8 mouse cellular contexts compared by ENCODE assay signal in the genomic region with DNA sequence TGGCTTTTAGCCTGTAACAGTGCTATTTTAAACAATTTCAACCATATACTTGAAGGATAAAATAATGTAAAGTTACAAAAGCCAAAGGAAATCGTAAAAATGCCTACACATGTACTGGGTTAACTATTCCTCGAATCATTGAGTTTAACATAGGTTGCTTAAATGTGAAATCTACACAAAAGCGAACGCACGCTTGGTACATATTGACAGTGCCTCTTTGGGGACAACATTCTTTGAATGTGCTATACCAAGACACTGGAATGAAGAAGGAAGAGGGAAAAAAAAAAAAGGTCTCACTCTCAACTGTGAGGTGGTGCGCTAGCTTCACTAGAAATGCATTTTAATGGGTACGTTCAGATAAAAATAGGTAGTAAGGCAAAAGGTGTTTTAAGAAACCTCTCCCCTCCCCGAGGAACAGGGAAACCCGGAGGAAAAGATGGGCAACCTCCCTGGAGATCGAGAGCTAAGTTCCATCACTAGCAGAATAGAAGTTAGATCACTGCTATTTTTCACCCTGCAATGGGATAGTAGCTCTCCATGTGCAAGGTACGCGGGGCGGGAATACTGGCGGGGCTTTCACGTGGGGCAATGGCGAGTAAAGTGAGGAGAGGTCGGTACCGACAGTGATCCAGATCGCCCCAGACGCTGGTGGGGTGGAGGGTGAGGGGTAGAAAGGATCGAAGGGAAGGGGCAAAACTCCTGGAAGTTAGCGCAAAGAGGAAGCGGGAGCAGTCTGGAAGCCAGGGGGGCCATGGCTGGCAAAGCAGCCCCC. TPM values are rescaled to one million over a fixed set of nuclear protein-coding genes. Genes with fewer than 3 reads are reported as not detected.
DNase-seq lines count a peak whose midpoint lies in the region; ATAC-seq and TF ChIP-seq lines count a peak whose summit lies in the region.

No protein-coding gene starts in this region.

- H3K27ac ChIP-seq in embryonic facial prominence, embryonic 13.5 days: peak overlapping the region; percentile 90
- peak overlapping the region; percentile 94; the same call in 1 of the 2 replicates for H3K27ac ChIP-seq in hindbrain, embryonic 13.5 days
- H3K27ac ChIP-seq in liver, embryonic 11.5 days (ENCODE audit: low read depth, low read length): peak overlapping the region; percentile 80; the same call in 1 of the 2 replicates
- H3K27ac ChIP-seq in neural tube, embryonic 12.5 days: no peak overlapping the region

- H3K4me2 ChIP-seq in embryonic facial prominence, embryonic 13.5 days: peak overlapping the region; percentile 59
- peak overlapping the region; percentile 62 for H3K4me2 ChIP-seq in hindbrain, embryonic 13.5 days
- peak overlapping the region; percentile 60 for H3K4me2 ChIP-seq in liver, embryonic 11.5 days
- peak overlapping the region; percentile 67 for H3K4me2 ChIP-seq in neural tube, embryonic 12.5 days (replicated peaks)

- peak; percentile 19 for DNase-seq in cerebellum, adult 9-10 months
- no peak for DNase-seq in cerebellum, adult 18-20 months
- DNase-seq in liver, embryonic 11.5 days (ENCODE audit: low spot score): peak; percentile 41
- DNase-seq in gastrocnemius, postnatal 36 days: no peak

- peak overlapping the region; percentile 85 for H3K4me3 ChIP-seq in E14TG2a.4 (replicated peaks; ENCODE audit: low read length)
- peak overlapping the region; percentile 65 for H3K4me3 ChIP-seq in embryonic facial prominence, embryonic 13.5 days
- H3K4me3 ChIP-seq in hindbrain, embryonic 13.5 days: peak overlapping the region; percentile 66
- peak overlapping the region; percentile 78 for H3K4me3 ChIP-seq in liver, embryonic 11.5 days (ENCODE audit: low read depth, low read length)
- peak overlapping the region; percentile 57 for H3K4me3 ChIP-seq in neural tube, embryonic 12.5 days

- ATAC-seq in embryonic facial prominence, embryonic 13.5 days (ENCODE audit: insufficient number of reproducible peaks, insufficient read depth, low FRiP score, low TSS enrichment, low read depth): no peak
- ATAC-seq in hindbrain, embryonic 13.5 days (ENCODE audit: low FRiP score): no peak; the same call in 1 of the 2 replicates
- ATAC-seq in liver, embryonic 11.5 days (replicated peaks; ENCODE audit: low FRiP score): peak; percentile 24; the same call in 1 of the 2 replicates
- ATAC-seq in neural tube, embryonic 12.5 days (ENCODE audit: low FRiP score, low read depth): peak; percentile 23; the same call in 1 of the 2 replicates

- no peaks in the 10 kb centered on the region; the same call in 1 of the 2 replicates for H3K4me1 ChIP-seq in E14TG2a.4 (replicated peaks; ENCODE audit: low read depth, low read length)
- H3K4me1 ChIP-seq in embryonic facial prominence, embryonic 13.5 days: no peaks in the 10 kb centered on the region
- peaks cover 2% of the 10 kb centered on the region; the same call in 1 of the 2 replicates for H3K4me1 ChIP-seq in hindbrain, embryonic 13.5 days (replicated peaks)
- H3K4me1 ChIP-seq in liver, embryonic 11.5 days (replicated peaks; ENCODE audit: control insufficient read depth, insufficient read depth, low read length): no peaks in the 10 kb centered on the region
- H3K4me1 ChIP-seq in neural tube, embryonic 12.5 days: no peaks in the 10 kb centered on the region

- intact Hi-C loops in gastrocnemius, postnatal 36 days (cut with DNase I): loop anchor here (5.0 to 10.0 kb wide), 2 partner anchors 92 to 141 kb away; no protein-coding TSS in a partner anchor

- H3K27me3 ChIP-seq in E14TG2a.4 (ENCODE audit: insufficient read depth, low read length): no peaks in the 10 kb centered on the region
- H3K27me3 ChIP-seq in embryonic facial prominence, embryonic 13.5 days: peaks cover 37% of the 10 kb centered on the region
- H3K27me3 ChIP-seq in hindbrain, embryonic 13.5 days: peaks cover 12% of the 10 kb centered on the region; the same call in 1 of the 2 replicates
- H3K27me3 ChIP-seq in liver, embryonic 11.5 days (replicated peaks; ENCODE audit: control insufficient read depth, insufficient read depth, low read length): peaks cover 12% of the 10 kb centered on the region
- H3K27me3 ChIP-seq in neural tube, embryonic 12.5 days (replicated peaks): 0 out of 2 replicates have a peak, but pooled peaks cover 6% of the 10 kb centered on the region

- H3K9me3 ChIP-seq in E14TG2a.4 (ENCODE audit: low read length): no peaks in the 10 kb centered on the region
- no peaks in the 10 kb centered on the region for H3K9me3 ChIP-seq in embryonic facial prominence, embryonic 13.5 days
- no peaks in the 10 kb centered on the region for H3K9me3 ChIP-seq in hindbrain, embryonic 13.5 days
- H3K9me3 ChIP-seq in liver, embryonic 11.5 days (ENCODE audit: control insufficient read depth, low read length): no peaks in the 10 kb centered on the region
- H3K9me3 ChIP-seq in neural tube, embryonic 12.5 days: no peaks in the 10 kb centered on the region

- H3K9ac ChIP-seq in embryonic facial prominence, embryonic 13.5 days: peak overlapping the region; percentile 80
- H3K9ac ChIP-seq in hindbrain, embryonic 13.5 days: peak overlapping the region; percentile 80
- H3K9ac ChIP-seq in liver, embryonic 11.5 days (ENCODE audit: low read depth, low read length): peak overlapping the region; percentile 83
- H3K9ac ChIP-seq in neural tube, embryonic 12.5 days: peak overlapping the region; percentile 72

- H3K36me3 ChIP-seq in E14TG2a.4 (ENCODE audit: insufficient read depth, low read length): no peaks in the 10 kb centered on the region
- no peaks in the 10 kb centered on the region for H3K36me3 ChIP-seq in embryonic facial prominence, embryonic 13.5 days
- no peaks in the 10 kb centered on the region for H3K36me3 ChIP-seq in hindbrain, embryonic 13.5 days
- no peaks in the 10 kb centered on the region for H3K36me3 ChIP-seq in liver, embryonic 11.5 days (ENCODE audit: control insufficient read depth, insufficient read depth, low read length)
- no peaks in the 10 kb centered on the region for H3K36me3 ChIP-seq in neural tube, embryonic 12.5 days

- 25% methylated on average over 23 of the region's 23 CpGs for WGBS in embryonic facial prominence, embryonic 13.5 days
- 24% methylated on average over 23 of the region's 23 CpGs for WGBS in hindbrain, embryonic 13.5 days
- 21% methylated on average over 23 of the region's 23 CpGs for WGBS in liver, embryonic 11.5 days
- 21% methylated on average over 23 of the region's 23 CpGs for WGBS in neural tube, embryonic 12.5 days

- TF ChIP-seq CTCF in E14TG2a.4 (conservative IDR thresholded peaks at IDR 0.05; ENCODE audit: low read length): no peak

RNA-seq across cellular contexts. Expression of gene Ammecr1, which starts 1.1 kb away (rescaled TPM):
- 15.2 and 16.3 TPM in 2 replicates for polyA plus RNA-seq in embryonic facial prominence, embryonic 13.5 days (2015; fragmentation: Nextera tagmentation; extraction: Ambion mirVana)
- 4.9 and 5.3 TPM in 2 replicates for polyA plus RNA-seq in hindbrain, embryonic 13.5 days (2015; fragmentation: Nextera tagmentation; extraction: Ambion mirVana)
- polyA plus RNA-seq in liver, embryonic 11.5 days (2014; fragmentation: Nextera tagmentation; extraction: Ambion mirVana): 28.6 and 29.2 TPM in 2 replicates
- 8.7 and 8.9 TPM in 2 replicates for polyA plus RNA-seq in neural tube, embryonic 12.5 days (2016; fragmentation: Nextera tagmentation; extraction: Ambion mirVana)
- 1 to 10 TPM; 4.2 TPM for total RNA-seq in gastrocnemius, postnatal 36 days (2021)

Comparison
In these comparisons a context has a peak if more than half of its experiments do, and no peak if none do; other contexts are left out.
1. DNase-seq: peak in cerebellum, adult 9-10 months (single experiment) and liver, embryonic 11.5 days (single experiment); none in cerebellum, adult 18-20 months (0 of 2) and gastrocnemius, postnatal 36 days (0 of 2).
2. ATAC-seq: peak in liver, embryonic 11.5 days (single experiment) and neural tube, embryonic 12.5 days (single experiment); none in embryonic facial prominence, embryonic 13.5 days (single experiment) and hindbrain, embryonic 13.5 days (single experiment).
3. Peak in every context shown above with its lines, with median percentiles within 50 percentile points of each other: H3K4me3 ChIP-seq, H3K4me2 ChIP-seq and H3K9ac ChIP-seq.